Mouse (Mus musculus): ENCODE data around the gene Rtn4.
"Not testable (repeated sequence)": the region's sequence is repeated elsewhere in the genome, so short reads cannot be mapped to it uniquely, and the experiment has no call there.

Rtn4 gene

DNA sequence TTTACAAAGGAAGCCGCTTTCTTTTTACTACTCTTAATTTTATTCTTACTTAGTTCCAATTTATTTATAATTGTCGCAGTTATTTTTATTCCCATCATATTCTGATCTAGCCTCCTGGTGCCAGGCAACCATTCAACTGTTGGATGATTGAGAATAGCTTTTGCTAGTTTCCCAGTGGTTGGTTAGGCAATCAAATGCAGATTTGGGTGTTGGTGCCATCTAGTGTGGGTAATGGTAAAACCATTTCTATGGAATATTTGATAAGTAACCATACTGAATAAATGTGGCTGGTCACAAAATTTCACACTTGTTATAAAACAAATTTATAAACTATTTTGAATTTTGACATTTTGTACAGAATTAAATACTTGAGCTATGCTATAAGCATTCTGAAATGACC, 22.0 kb downstream of the Rtn4 start:
- peak; percentile 42 for DNase-seq

DNA sequence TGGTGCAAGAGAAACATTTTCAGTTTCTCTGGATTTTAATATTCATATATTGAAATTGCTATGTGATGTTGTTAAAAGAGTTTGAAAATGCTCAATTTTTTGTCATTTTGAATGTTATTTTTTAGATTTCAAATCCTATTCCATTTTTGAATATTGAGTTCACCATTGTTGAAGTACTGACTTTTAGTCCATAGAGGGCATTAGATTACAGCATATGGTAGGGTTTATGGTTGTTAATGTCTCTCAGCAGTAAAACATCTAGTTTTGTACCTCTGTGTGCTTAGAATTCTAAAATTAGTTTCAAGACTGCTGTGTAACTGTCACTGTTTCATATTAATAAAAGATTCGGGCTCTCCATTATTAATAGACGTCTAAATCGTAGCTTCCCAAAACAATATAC, 22.8 kb downstream of the Rtn4 start:
- no peak for DNase-seq

DNA sequence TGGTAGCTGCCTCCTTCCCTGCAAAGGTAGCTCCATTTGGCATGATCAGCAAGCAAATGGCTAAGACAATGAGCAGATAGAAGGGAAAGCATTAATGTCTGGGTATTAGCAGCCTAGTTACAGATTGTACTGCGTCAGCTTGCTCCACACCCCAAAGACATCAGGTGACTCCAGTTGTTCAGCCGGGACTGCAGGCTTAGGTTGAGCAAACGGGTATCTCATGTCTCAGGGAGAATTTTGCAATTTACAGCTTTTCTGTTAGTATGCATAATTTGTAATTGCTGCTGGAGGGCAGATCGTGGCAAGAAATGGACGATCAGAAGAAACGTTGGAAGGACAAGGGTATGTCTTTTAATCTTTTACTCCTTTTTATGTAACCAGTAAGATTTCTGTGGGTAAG, 25.8 kb downstream of the Rtn4 start:
- DNase-seq, result peak; percentile 5

DNA sequence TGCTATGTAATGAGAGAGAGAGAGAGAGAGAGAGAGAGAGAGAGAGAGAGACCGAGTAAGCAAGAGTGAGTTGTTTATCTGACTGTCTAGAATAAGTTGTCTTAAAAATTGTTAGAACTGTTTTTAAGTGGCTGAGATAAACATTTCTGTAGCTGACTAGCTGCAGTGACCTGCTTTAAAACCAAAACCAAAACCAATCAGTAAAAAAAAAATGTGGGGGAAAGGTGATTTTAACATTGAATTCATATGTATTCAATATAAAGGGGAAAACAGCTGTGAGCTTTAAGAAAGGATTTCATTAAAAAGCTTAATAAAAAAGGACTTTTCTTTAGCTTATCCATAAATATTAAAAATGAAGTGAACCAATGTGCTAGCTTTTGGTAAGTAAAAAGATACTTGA, 26.9 kb downstream of the Rtn4 start:
- no peak for DNase-seq

DNA sequence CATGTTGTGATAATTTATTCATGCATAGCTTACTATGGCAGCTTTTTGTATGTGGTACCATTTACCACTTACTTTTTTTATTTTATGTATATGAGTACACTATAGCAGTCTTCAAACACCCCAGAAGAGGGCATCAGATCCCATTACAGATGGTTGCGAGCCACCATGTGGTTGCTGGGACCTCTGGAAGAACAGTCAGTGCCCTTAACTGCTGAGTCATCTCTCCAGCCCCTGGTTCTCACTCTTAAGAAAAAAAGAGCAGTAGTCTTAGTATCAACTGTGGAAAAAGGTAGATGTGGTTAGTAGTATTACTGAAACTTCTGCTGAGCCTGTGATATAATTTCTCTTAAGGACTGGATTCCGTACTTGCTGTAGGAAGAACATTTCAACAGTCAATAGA, 31.5 kb downstream of the Rtn4 start:
- no peak for DNase-seq

DNA sequence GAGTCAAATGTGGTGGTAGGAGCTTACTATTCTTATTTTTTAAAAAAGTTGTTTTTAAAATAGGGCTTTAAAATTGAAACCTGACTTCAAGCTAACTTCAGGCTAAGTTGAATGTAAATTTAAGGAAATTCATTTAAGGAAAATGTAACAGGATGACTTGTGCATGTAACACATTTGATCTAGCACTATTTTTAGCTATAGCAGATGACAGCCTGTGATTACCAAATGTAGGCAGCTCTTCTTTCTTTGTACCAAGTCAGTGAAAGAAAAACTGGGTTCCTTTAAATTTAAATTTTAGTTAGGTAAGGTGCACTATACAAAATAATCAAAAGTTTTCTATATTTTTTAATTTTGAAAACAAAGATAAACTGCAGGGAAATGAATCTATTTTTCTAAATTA, 32.4 kb downstream of the Rtn4 start:
- no peak for DNase-seq

DNA sequence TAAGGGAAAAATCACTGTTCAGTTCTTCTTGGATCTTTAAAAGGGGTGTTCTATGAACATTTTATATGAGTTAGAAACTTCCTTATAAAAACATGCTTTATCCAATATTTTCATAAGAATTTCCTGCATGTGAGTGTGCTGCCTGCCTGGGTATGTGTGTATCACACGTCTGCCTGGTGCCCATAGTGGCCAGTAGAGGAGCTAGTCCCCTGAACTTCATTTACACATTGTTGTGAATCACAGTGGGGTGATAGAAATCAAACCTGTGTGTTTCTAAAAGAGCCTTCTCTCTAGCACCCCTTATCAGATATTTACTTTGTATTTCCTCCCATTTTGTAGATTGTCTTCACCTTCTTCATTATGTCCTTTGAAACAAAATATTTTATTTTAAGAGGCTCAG, 32.9 kb downstream of the Rtn4 start:
- no peak for DNase-seq

DNA sequence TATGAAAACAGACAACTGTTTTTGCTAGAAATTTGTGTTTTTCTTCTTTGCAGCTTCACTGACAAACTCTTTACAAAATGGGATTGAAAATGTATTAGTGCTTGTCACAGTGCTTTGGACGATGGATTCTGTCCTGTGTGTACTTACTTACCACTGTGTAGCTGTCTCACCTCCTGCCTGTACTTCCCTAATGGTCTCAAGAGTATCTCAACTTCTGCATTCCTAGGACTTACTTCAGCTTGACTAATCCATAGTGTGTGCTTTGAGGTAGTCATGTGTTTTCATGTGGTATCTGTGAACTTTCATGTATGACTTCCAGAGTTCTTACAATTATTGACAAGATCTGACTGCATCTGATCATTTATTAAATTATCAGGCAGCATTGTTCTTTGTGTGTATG, 35.2 kb downstream of the Rtn4 start:
- no peak for DNase-seq

DNA sequence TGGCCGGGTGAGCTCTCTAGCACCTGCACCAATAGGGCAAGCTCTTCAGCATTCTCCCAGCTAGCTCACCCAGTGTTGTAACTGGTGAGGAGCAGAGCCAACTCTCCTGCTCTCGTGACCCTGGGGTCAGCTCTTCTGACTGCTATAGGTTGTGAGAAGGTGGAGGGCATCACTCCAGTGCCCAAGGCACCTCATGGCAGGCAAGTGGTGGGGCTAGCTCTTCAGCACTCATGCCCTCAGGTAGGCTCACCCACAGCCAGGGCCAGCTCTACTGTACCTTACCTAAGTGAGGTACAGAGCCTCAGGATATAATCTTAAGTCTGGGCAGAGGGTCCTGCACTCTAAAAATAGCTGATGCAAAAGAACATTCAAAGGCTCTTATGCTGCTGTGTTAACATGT, 47.0 kb downstream of the Rtn4 start:
- no peak for DNase-seq

DNA sequence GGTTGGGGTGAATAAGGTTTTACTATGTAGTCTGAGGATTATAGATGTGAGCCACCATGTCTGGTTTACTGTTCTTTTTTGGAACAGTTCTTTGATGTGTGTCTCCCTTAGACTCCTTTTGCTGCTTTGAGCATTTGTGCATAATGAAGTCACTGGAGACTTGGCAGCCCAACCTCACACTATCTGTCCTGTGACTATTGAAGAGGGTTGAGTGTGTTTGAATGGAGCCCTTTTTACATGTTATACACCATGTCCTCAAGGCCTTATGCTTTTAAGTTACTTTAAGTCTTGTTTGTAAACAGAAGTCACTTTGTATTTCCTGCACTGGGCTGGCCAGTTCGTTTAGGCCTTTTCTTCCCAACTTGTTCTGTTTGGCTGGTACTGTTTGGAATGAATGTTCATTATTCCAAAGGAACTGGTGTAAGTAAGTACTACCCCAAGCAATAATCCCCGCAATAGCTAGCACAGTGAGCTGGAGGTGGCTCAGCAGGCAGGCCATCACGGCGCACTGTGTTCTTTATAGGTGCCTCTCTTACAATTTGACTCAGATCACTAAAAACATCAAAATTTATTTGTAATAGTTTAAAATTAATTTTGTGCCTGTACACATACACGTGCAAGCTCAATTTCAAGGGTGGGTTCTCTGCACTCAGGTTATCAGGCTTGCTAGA, 52.1 kb downstream of the Rtn4 start:
- no peak for DNase-seq

DNA sequence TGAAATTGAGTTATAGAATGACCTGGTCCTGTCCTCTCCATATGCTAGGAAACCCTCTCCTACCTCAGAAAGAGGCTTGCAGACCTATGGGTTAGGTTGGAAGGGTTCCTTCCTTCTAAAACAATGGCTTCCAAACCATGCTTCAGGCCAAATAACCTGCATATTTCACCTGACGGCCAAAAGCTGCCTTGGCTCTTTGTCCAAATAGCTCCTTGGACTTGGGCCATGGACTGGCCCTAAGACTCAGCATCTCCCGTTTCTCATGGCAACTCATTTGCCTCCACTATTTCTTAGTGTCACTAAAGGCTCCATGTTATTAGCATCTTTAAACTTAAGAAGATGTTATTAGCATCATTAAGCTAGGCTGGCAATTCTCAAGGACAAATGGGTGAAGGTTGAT, 52.8 kb downstream of the Rtn4 start:
- no peak for DNase-seq

DNA sequence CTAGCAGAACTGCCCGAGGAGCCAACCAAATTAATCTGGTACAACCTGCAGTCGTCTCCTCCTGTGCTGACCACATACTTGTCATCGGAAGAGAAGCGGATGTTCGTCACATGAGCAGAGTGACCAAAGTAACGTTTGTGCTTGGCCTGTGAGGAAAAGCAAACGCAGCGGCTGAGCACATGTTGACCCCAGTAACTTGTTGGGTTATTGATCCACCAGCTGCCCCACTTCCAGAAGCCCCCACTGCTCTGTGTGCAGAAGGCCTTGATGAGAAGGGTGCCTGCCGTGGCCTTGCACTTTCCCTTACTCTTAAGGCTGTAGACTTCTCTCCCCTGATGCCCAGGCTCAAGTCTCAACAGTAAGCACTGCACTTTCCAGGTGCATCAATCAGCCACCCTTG, 53.5 kb downstream of the Rtn4 start:
- no peak for DNase-seq

DNA sequence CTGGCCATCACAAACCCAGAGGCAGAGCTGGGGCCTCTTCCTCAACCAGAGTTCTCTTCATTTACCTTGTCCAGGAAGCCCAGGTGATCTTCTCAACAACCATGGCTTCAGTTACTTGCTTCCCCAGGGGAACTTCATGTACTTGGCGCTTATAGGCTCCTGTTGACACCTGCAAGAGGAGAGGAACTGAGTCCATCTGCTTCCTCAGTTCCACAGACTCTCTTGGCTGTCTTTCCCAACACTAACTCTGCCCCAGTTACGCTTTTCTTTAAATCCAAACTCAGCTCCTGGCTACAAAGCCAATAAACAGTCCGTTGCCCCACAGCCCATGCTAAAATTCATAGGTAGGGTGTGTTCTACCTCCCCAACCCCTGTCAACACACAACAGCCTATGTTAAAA, 54.6 kb downstream of the Rtn4 start:
- no peak for DNase-seq

DNA sequence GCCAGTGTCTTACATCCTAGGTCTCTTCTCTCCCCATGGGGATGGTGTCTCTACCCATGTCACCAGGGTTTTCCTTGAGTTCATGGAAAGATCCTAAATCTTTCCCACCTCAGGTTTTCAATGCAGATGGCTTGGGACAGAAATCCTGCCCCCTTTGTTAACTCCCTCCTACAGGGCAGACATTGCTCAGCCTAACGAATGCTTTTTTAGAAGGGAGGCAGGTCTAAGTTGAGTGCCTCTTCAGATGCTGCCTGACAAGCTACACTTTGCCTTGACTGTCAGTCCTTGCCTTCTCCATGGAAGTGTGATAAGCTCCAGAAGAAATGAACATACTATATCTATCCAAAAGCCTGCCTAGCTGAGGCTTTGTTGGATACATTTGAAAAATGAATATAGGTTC, 55.1 kb downstream of the Rtn4 start:
- DNase-seq, result no peak

DNA sequence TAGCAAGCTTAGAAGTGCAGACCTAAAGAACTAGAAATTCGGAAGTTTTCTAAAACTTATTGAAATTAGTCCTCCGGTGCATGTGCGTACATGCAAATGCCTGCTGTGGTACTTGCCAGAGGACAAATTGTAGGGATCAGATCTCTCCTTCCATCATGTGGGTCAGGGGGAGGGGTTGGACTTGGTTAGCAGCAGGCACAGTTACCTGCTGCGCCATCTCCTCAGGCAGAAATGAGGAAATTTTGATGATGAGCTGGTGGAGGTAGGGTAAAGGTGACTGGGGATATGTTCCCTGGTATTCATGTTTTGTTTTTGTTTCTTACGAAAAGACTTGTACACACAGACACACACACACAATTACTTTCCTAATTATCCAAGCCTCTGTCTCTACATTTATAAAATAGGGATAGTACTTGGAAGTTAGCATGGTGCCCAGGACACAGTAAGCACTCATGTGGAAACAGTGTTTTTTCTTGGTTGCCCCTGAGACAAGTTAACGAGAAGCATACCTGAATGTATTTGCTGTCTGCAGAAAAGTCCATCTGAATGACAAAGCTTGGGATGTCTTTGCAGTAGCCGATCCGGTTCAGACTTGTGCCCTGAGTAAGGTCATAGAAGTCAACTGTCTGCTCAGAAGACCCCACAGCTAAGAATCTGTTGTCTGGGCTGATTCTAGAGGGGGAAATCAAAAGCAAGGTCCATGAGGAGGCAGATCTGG, 56.2 kb downstream of the Rtn4 start:
- no peak for DNase-seq

DNA sequence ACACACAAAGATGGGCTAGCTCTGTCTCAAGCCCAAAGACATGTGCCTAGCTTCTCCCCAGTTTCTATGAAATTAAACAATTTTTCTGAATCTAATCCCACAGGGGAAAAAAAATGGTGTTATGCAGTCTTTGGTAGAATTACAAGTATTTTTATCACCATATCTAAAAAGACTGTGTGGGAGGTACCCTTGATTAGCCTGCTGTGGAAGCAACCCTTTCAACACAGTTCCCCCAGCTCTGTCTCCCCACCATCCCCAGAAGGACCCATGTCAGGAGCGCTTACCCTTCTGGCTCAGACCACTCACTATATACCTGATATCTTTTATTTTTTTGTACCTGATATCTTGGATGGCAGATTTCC, 56.7 kb downstream of the Rtn4 start:
- no peak for DNase-seq

DNA sequence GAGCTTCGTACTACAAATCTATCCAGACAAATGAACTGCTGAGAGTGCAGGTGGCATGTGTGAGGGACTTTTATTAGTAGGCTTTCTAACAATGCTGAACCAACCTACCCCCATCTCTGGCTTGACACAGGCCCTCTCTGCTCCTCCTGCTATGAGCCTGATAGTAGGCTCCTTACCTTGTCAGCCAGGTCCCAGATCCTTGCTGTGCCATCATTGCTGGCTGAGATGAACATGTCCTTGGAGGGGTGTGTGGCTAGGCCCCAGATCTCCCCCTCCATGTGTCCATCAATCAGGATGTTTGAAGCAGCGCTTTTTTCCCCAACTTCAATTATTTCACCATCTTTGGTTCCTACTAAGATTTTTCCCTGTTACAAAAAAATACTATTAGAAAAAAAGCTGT, 58.3 kb downstream of the Rtn4 start:
- DNase-seq, result no peak

DNA sequence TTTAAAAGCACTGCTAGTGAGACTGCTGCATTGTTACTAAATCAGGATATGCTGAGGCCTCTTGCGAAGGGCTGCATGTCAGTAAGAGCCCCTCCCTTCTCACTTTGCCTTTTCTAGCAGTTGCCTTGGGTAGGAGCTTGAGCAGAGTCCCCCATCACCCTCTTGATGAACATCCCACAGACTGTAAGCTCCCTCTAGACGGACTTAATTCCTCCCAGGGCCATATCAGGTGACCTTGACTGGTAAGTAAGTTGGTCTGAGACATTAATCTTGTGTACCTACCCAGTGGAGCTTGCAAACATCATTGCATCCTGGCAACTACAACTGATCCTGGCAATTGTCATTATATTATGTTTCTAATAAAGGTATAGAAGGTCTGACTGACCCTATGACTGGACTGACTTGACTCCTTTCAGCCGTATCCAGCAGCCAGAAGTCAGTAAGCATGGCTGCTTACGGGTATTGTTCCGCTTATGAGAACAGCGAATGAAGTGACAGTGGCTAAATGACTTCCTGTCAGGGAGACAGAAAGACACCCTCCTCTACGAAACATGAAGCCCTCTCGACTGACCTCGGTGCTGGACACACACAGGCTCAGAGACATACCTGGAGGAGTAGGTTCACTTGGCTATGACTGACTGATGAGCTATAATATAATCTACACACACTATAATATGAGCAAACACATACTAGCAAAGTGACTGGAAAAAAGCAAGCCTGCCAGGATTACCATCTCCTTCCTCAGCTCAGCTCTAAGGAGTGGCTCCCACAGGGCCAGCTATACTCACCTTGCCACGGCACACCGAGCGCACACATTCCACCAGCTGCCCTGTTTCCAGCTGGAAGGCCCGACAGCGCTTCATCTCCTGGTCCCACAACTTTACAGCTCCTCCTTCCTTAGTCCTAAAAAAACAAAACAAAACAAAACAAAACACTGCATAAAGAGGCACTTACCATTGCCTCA, 59.2 kb downstream of the Rtn4 start:
- no peak for DNase-seq

DNA sequence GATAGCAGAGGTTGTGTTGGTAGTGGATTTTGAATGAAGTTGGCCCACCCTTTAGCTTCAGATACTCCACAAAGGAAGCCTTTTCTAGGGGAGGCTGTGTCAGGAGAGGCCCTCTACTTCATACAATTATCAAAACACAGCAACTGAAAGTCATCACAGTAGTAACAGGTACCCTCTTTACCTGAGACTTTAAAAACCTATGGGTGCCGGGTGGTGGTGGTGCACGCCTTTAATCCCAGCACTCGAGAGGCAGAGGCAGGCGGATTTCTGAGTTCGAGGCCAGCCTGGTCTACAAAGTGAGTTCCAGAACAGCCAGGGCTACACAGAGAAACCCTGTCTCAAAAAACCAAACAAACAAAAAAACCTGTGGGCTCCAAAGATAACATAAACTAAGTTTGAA, 63.3 kb downstream of the Rtn4 start:
- not testable (repeated sequence) for DNase-seq

DNA sequence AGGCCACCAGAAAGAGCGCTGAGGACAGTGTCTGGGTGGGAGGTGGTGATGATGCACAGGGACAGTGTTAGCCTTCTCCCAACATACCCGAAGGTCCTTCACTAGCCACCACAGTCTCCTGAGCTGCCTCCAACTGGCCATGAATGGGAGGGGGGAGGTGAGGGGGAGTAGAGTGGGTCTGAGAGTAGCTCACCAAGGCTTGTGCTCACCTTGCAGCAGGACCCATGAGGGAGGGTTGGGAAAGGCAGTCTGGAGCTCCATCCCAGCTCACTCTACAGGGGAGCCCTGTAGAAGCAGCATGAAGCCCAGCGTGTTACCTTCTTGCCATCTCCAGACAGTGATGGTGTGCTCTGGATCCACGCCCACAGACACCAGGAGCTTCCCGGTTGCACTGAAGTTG, 65.9 kb downstream of the Rtn4 start:
- no peak for DNase-seq

DNA sequence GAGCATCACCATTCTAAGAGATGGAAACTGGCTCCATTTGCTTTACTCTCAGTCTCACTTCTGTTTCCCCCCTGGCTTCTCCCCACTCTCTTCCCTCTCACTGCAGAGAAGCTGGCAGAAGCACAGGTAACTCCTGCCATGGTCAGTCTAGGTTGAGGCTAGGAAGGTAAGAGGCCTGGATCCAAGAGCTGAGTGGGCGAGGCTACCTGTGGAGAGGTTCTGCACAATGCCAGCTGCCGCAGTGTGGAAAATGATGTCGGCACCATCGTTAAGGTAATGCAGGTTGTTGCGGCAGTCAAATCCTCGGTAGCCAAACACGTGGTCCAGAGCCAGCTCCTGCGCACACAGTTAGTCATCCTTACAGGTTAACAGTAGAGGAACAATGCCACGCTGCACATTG, 68.6 kb downstream of the Rtn4 start:
- DNase-seq, result no peak

DNA sequence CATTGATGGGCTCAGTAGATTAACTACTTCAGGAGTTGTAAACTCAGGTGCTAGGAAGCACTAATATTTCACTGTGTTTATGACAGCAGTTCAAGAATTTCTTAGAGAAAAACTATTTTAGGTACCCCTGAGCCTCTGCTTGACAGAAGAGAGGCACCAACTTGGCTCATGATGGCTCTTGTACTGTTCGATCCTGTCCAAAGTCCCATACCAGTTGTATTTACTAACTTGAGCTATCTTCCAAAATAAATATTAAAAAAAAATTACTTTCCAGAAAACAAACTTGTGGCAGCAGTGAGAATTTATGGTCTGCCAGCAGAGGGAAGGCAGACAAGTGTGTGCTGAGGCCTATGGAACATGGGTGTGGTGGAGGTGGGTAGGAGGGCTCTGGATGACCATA, 70.0 kb downstream of the Rtn4 start:
- no peak for DNase-seq

DNA sequence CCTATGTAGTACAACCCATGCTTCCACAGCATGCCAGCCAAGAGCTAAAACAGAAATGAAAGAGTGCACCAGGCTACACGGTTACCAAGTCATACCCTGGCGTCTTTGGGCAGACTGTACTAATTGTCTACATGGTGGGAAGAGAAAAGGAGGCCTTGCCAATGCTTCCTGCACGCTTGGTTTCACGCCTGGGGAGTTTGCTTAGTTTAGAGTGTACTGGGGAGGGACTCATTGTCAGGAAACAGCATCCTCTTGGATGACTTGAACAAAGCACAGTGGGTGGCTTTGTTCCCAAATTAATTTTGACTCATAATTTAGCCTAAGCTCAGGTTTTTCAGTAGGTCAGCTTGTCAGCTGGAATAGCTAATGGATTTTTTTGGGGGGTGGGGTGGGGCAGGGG, 72.3 kb downstream of the Rtn4 start:
- no peak for DNase-seq
